Mouse (Mus musculus) right cerebral cortex, postnatal 10 days (tissue): ENCODE results near the gene Evc2.
A peak's percentile ranks its signal among the peaks of the same experiment; 100 is the strongest.

Source experiments
- DNase-seq, 2 experiments: peaks; one replicate each; pipeline ENCODE4 v3.0.0; 2021; ENCODE audit warnings: low spot score in 2 of 2

Gene Evc2

GRCm38 (mm10) chr5:37365751-37366150 lies 27.5 kb downstream of the Evc2 start:
- no peak for DNase-seq

- peak; percentile 46 to 60 for DNase-seq
Observed at GRCm38 (mm10) chr5:37368796-37369195, 30.5 kb downstream of the Evc2 start.

- peak; percentile 30 to 47 for DNase-seq
Observed at GRCm38 (mm10) chr5:37377376-37377775, 39.1 kb downstream of the Evc2 start.

- DNase-seq: peak in 1 of 2 experiments; percentile 36
Observed at GRCm38 (mm10) chr5:37380641-37381040, 42.3 kb downstream of the Evc2 start.

GRCm38 (mm10) chr5:37383570-37383969 lies 45.3 kb downstream of the Evc2 start:
- DNase-seq: peak in 1 of 2 experiments; percentile 17

GRCm38 (mm10) chr5:37388646-37389045 lies 50.3 kb downstream of the Evc2 start:
- no peak for DNase-seq

- DNase-seq: no peak
Observed at GRCm38 (mm10) chr5:37389808-37390495, 51.7 kb downstream of the Evc2 start.

GRCm38 (mm10) chr5:37390923-37391322 lies 52.6 kb downstream of the Evc2 start:
- DNase-seq: no peak

GRCm38 (mm10) chr5:37391901-37392300 lies 53.6 kb downstream of the Evc2 start:
- DNase-seq: no peak

GRCm38 (mm10) chr5:37395172-37396030 lies 57.1 kb downstream of the Evc2 start:
- no peak for DNase-seq

GRCm38 (mm10) chr5:37419028-37419427 lies 80.7 kb downstream of the Evc2 start:
- no peak for DNase-seq

- no peak for DNase-seq
Observed at GRCm38 (mm10) chr5:37427210-37427609, 88.9 kb downstream of the Evc2 start.

GRCm38 (mm10) chr5:37435417-37435816 lies 97.1 kb downstream of the Evc2 start:
- DNase-seq: no peak

GRCm38 (mm10) chr5:37442767-37443166 lies 104.5 kb downstream of the Evc2 start:
- no peak for DNase-seq

GRCm38 (mm10) chr5:37447546-37447945 lies 109.2 kb downstream of the Evc2 start:
- DNase-seq: no peak

- DNase-seq: no peak
Observed at GRCm38 (mm10) chr5:37456590-37456989, 118.3 kb downstream of the Evc2 start.

GRCm38 (mm10) chr5:37457191-37457590 lies 118.9 kb downstream of the Evc2 start:
- DNase-seq: no peak

- no peak for DNase-seq
Observed at GRCm38 (mm10) chr5:37457831-37458230, 119.5 kb downstream of the Evc2 start.

- DNase-seq: no peak
Observed at GRCm38 (mm10) chr5:37458236-37458635, 119.9 kb downstream of the Evc2 start.

- DNase-seq: peak; percentile 59 to 66
Observed at GRCm38 (mm10) chr5:37465461-37465860, 127.2 kb downstream of the Evc2 start.

- DNase-seq: no peak
Observed at GRCm38 (mm10) chr5:37467646-37468045, 129.3 kb downstream of the Evc2 start.

GRCm38 (mm10) chr5:37469031-37469430 lies 130.7 kb downstream of the Evc2 start:
- DNase-seq: no peak

- DNase-seq: no peak
Observed at GRCm38 (mm10) chr5:37471584-37471983, 133.3 kb downstream of the Evc2 start.
